Mouse (Mus musculus) limb, embryonic 14.5 days (tissue): Measurements from ENCODE around the gene Chrna7. TPM values are rescaled to one million over a fixed set of nuclear protein-coding genes. Genes with fewer than 3 reads are reported as not detected.

Experiments
- ATAC-seq: fragments of 200-750 bp; cut with Nextera tagmentation; 2 replicates; pipeline ENCODE4 v1.8.0; 2017; ENCODE audit warnings: low read depth, moderate number of reproducible peaks, moderate TSS enrichment; ENCODE audit not compliant: low FRiP score
- DNase-seq: peaks from one replicate; pipeline ENCODE4 v3.0.0-alpha.2; 2015; ENCODE audit warnings: low spot score
- H3K27ac ChIP-seq: fragments of 300-500 bp; sonication (generic); replicated peaks from 2 replicates; pipeline ENCODE4 v1.5.1; 2014; ENCODE audit warnings: low read depth, mild to moderate bottlenecking, low read length, moderate library complexity, mixed read lengths
- H3K27me3 ChIP-seq: fragments of 300-500 bp; sonication (generic); 2 replicates; pipeline ENCODE4 v1.6.1; 2014; ENCODE audit warnings: low read length, mixed read lengths; ENCODE audit not compliant: control insufficient read depth, insufficient read depth
- H3K36me3 ChIP-seq: fragments of 300-500 bp; sonication (generic); 2 replicates; pipeline ENCODE4 v1.6.1; 2014; ENCODE audit warnings: mild to moderate bottlenecking, low read length, moderate library complexity, mixed read lengths; ENCODE audit not compliant: control insufficient read depth, insufficient read depth
- H3K4me1 ChIP-seq: fragments of 300-500 bp; sonication (generic); 2 replicates; pipeline ENCODE4 v1.6.1; 2014; ENCODE audit warnings: antibody characterized with exemption, low read length, mixed read lengths; ENCODE audit not compliant: control insufficient read depth, insufficient read depth
- H3K4me2 ChIP-seq: fragments of 300-500 bp; sonication (generic); replicated peaks from 2 replicates; pipeline ENCODE4 v1.6.1; 2014; ENCODE audit warnings: low read depth, mild to moderate bottlenecking, low read length, moderate library complexity; ENCODE audit not compliant: severe bottlenecking
- H3K4me3 ChIP-seq: fragments of 300-500 bp; sonication (generic); replicated peaks from 2 replicates; pipeline ENCODE4 v1.5.1; 2014; ENCODE audit warnings: low read length
- H3K9ac ChIP-seq: fragments of 300-500 bp; sonication (generic); 2 replicates; pipeline ENCODE4 v1.6.1; 2014; ENCODE audit warnings: mild to moderate bottlenecking, low read depth, low read length, moderate library complexity; ENCODE audit not compliant: severe bottlenecking
- H3K9me3 ChIP-seq: fragments of 300-500 bp; sonication (generic); 2 replicates; pipeline ENCODE4 v1.6.1; 2016; ENCODE audit warnings: low read length; ENCODE audit not compliant: control insufficient read depth
- POLR2A ChIP-seq: fragments of 200-500 bp; IDR thresholded peaks from 2 replicates; pipeline ENCODE4 v1.8.0; 2012; ENCODE audit warnings: inconsistent platforms, mild to moderate bottlenecking, moderate library complexity, borderline replicate concordance; ENCODE audit not compliant: insufficient read depth, insufficient read length; ENCODE audit errors: extremely low read depth
- WGBS: fragments of 180-500 bp; shearing (Covaris S2); extraction: QIAGEN DNeasy Blood & Tissue Kit; methylation state at CpG from one replicate; pipeline ENCODE4 v1.1.7; 2014; 5-methylcytosine and 5-hydroxymethylcytosine counted together
- polyA plus RNA-seq, 2 experiments: library from polyadenylated mRNA; depleted of rRNA in 1 of 2; stranded (reverse) in 1 of 2; unstranded in 1 of 2; fragments of >200 nt; fragmentation: Nextera tagmentation in 1 of 2; extraction: Ambion mirVana in 1 of 2; gene quantifications; 2 replicates each; pipeline versions ENCODE4 v1.2.1 to v1.2.3; 2012 to 2014

Chrna7 gene
- polyA plus RNA-seq, 2 experiments = 1.3 to 2.9 TPM

DNA sequence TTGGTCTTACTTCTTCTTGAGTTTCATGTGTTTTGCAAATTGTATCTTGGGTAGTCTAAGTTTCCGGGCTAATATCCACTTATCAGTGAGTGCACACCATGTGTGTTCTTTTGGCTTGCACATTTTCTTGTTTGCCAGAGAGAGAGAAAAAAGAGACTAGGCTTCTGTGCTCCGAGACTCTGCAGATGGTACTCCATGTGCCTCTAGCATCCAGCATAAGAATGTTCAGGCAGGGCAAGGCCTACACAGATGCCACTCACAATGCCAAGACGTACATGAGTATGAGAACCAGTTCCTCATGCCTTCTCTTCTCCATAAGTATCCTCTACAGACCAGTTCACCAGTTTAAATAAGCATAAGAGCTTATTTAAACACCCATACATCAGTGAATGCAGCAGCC lies 47.8 kb downstream of the Chrna7 start:
- DNase-seq = no peak
- 85% methylated on average over 3 of the region's 3 CpGs for WGBS

DNA sequence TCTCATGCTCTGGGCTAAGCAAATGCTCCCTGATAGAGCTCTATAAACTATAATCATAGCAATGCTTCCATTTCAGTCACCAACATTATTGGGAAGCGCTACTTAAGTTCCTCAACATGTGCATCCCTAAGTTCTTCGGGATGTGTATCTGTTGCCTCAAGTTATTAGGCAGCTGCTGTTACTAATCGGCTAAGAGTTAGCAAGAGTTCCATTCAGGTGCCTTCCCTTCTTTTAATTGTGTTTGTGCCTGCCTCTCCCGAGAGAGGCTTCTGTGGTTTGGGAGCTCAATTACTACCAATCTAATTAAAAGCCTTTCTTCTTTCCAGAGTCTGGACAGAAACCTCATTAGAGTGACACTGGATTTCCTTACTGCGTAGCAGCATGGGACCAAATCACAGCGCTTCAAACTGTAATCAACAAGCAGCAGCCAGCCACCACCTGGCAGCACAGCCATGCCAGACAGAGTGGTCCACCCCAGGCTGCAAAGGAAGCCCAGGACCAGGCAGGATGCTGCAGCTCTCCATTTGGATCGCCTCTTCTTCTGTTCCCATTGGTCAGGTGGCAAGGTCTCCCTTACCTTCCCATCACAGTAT lies 50.0 kb downstream of the Chrna7 start:
- Histone ChIP-seq H3K4me1 (no peaks in the 10 kb centered on the region), H3K4me2 (no peak overlapping the region), H3K27ac (no peak overlapping the region), H3K9me3 (no peaks in the 10 kb centered on the region), H3K4me3 (no peak overlapping the region), H3K9ac (no peak overlapping the region), H3K27me3 (no peaks in the 10 kb centered on the region), H3K36me3 (no peaks in the 10 kb centered on the region)
- 48% methylated on average over 7 of the region's 7 CpGs for WGBS
- DNase-seq = no peak
- no peak for ATAC-seq
- no peak for TF ChIP-seq POLR2A

More for the DNA sequence above, 47.8 kb downstream of the Chrna7 start:
- ATAC-seq = no peak
- Histone ChIP-seq H3K4me3 (no peak overlapping the region), H3K36me3 (no peaks in the 10 kb centered on the region), H3K4me1 (no peaks in the 10 kb centered on the region), H3K9ac (no peak overlapping the region), H3K4me2 (no peak overlapping the region), H3K27ac (no peak overlapping the region), H3K27me3 (no peaks in the 10 kb centered on the region), H3K9me3 (no peaks in the 10 kb centered on the region)
- no peak for TF ChIP-seq POLR2A

GRCm38 (mm10) chr7:63153239-63153638 lies 59.1 kb downstream of the Chrna7 start:
- Histone ChIP-seq H3K27ac (no peak overlapping the region), H3K9me3 (no peaks in the 10 kb centered on the region), H3K4me1 (no peaks in the 10 kb centered on the region), H3K27me3 (no peaks in the 10 kb centered on the region), H3K9ac (no peak overlapping the region), H3K4me2 (no peak overlapping the region), H3K4me3 (no peak overlapping the region), H3K36me3 (no peaks in the 10 kb centered on the region)
- TF ChIP-seq POLR2A = no peak
- ATAC-seq (no peak), DNase-seq (no peak)
- WGBS = 57% methylated on average over 1 of the region's 1 CpGs

- no peak for DNase-seq
- no peaks in the 10 kb centered on the region for H3K4me1 ChIP-seq
- H3K4me2 ChIP-seq = no peak overlapping the region
- WGBS = 83% methylated on average over 3 of the region's 3 CpGs
- H3K27me3 ChIP-seq = no peaks in the 10 kb centered on the region
- H3K27ac ChIP-seq = no peak overlapping the region
- no peak overlapping the region for H3K9ac ChIP-seq
- no peaks in the 10 kb centered on the region for H3K36me3 ChIP-seq
- no peak for TF ChIP-seq POLR2A
- no peaks in the 10 kb centered on the region for H3K9me3 ChIP-seq
- no peak for ATAC-seq
- no peak overlapping the region for H3K4me3 ChIP-seq
These were observed 63.6 kb downstream of the Chrna7 start for GRCm38 (mm10) chr7:63148740-63149139.

DNA sequence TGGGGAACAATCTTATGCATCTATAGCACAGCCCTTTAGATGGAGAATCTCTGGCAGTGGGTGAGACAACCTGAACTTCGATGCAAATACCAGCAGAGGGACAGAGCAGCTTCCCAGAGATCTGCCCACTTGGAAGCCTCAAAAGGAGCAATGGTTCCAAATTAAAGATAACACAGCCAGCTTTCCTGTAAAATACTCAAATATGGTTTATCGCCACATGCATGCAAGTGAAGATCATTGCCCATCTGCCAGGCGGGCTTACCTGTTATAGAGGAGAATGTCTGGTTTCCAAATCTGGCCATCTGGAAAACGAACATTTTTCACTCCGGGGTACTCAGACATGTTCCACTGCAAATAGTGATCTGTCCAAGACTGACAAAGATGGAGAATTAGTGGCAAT lies 64.0 kb downstream of the Chrna7 start:
- 91% methylated on average over 5 of the region's 5 CpGs for WGBS
- no peaks in the 10 kb centered on the region for H3K36me3 ChIP-seq
- no peaks in the 10 kb centered on the region for H3K27me3 ChIP-seq
- DNase-seq (no peak), ATAC-seq (no peak)
- H3K4me2 ChIP-seq = no peak overlapping the region
- H3K4me3 ChIP-seq = no peak overlapping the region
- no peak overlapping the region for H3K9ac ChIP-seq
- no peak for TF ChIP-seq POLR2A
- no peaks in the 10 kb centered on the region for H3K4me1 ChIP-seq
- H3K27ac ChIP-seq = no peak overlapping the region
- H3K9me3 ChIP-seq = no peaks in the 10 kb centered on the region

GRCm38 (mm10) chr7:63122547-63122946 lies 89.8 kb downstream of the Chrna7 start:
- Histone ChIP-seq H3K4me3 (no peak overlapping the region), H3K9ac (no peak overlapping the region), H3K4me2 (no peak overlapping the region), H3K4me1 (no peaks in the 10 kb centered on the region), H3K27me3 (no peaks in the 10 kb centered on the region), H3K36me3 (no peaks in the 10 kb centered on the region), H3K27ac (no peak overlapping the region), H3K9me3 (no peaks in the 10 kb centered on the region)
- no peak for TF ChIP-seq POLR2A
- WGBS = 44% methylated on average over 2 of the region's 2 CpGs
- ATAC-seq (no peak), DNase-seq (no peak)
